Mouse (Mus musculus) CH12.LX (cell line): ENCODE measurements at regions not wholly inside any gene's neighbourhood (a gene's known extent, or its start where the extent isn't known, plus 50 kb on each side); places are given as distances from the start of the nearest gene placed in this dataset.

Experiments used
- CTCF ChIP-seq, 2 experiments: IDR thresholded peaks in 1 of 2; conservative IDR thresholded peaks in 1 of 2; 2 replicates each; pipeline ENCODE4 v1.5.1; 2011 to 2012; ENCODE audit warnings: low read depth in 2 of 2, low read length in 2 of 2, improper control_type of control experiment in 1 of 2, inconsistent platforms in 1 of 2, mild to moderate bottlenecking in 1 of 2, moderate library complexity in 1 of 2
- IRF4 ChIP-seq: IDR thresholded peaks from 2 replicates; pipeline ENCODE4 v1.6.1; 2014; ENCODE audit warnings: low read depth, mild to moderate bottlenecking, inconsistent platforms, low read length, improper control_type of control experiment
- POLR2A ChIP-seq: IDR thresholded peaks from 2 replicates; pipeline ENCODE4 v1.6.1; 2011; ENCODE audit warnings: low read depth, mild to moderate bottlenecking, improper control_type of control experiment, low read length
- USF1 ChIP-seq: IDR thresholded peaks from 2 replicates; pipeline ENCODE4 v1.6.1; 2014; ENCODE audit warnings: low read depth, mild to moderate bottlenecking, inconsistent platforms, low read length, improper control_type of control experiment

GRCm38 (mm10) chr1:177346540-177346939 lies 88.5 kb upstream of the Akt3 start:
- TF ChIP-seq POLR2A = no peak
- TF ChIP-seq CTCF (conservative IDR thresholded peaks at IDR 0.05 in 1 of 2, IDR thresholded peaks at IDR 0.05 in 1 of 2; ENCODE audit: low read depth in 2 of 2, low read length in 2 of 2) = no peak
- no peak for TF ChIP-seq IRF4
- TF ChIP-seq USF1 = no peak
